Mouse (Mus musculus) small intestine, adult 2 months (tissue): ENCODE results near the gene Por.

ENCODE experiments used
- CTCF ChIP-seq: fragments of 200-500 bp; IDR thresholded peaks from 2 replicates; pipeline ENCODE4 v1.5.1; 2012; ENCODE audit warnings: low read depth, mild to moderate bottlenecking, control low read depth, inconsistent platforms, low read length, moderate library complexity, mixed read lengths; ENCODE audit not compliant: insufficient replicate concordance, insufficient read length; ENCODE audit errors: extremely low read depth
- POLR2A ChIP-seq: fragments of 200-500 bp; IDR thresholded peaks from 2 replicates; pipeline ENCODE4 v1.6.1; 2012; ENCODE audit warnings: low read depth, mild to moderate bottlenecking, control low read depth, inconsistent platforms, low read length, moderate library complexity

- no peak; the same call in 1 of the 2 replicates for TF ChIP-seq CTCF
- TF ChIP-seq POLR2A = no peak
These were observed 46.7 kb upstream of the Por start for GRCm38 (mm10) chr5:135623006-135623563.
